Mouse (Mus musculus): ENCODE results near the gene B3galt1. TPM values are rescaled to one million over a fixed set of nuclear protein-coding genes. Genes with fewer than 3 reads are reported as not detected.

Gene B3galt1
- polyA plus RNA-seq, 1 experiment from 2014 or later: 0.61 TPM

GRCm38 (mm10) chr2:68021541-68022152 is 456.0 kb downstream of the B3galt1 start:
- no peak for ATAC-seq
- H3K4me2 ChIP-seq: no peak overlapping the region
- no peaks in the 10 kb centered on the region for H3K4me1 ChIP-seq
- WGBS (ENCODE audit: insufficient replicate concordance): 70% methylated on average over 6 of the region's 6 CpGs
- H3K27ac ChIP-seq: no peak overlapping the region
- H3K36me3 ChIP-seq: no peaks in the 10 kb centered on the region
- H3K9ac ChIP-seq: no peak overlapping the region
- H3K4me3 ChIP-seq: no peak overlapping the region
- no peaks in the 10 kb centered on the region for H3K9me3 ChIP-seq (replicated peaks)
- no peaks in the 10 kb centered on the region for H3K27me3 ChIP-seq (replicated peaks)

GRCm38 (mm10) chr2:68028811-68029210 is 463.1 kb downstream of the B3galt1 start:
- ATAC-seq: no peak
- Histone ChIP-seq H3K36me3 (no peaks in the 10 kb centered on the region), H3K9me3 (replicated peaks) (no peaks in the 10 kb centered on the region), H3K9ac (no peak overlapping the region), H3K27me3 (replicated peaks) (no peaks in the 10 kb centered on the region), H3K4me3 (no peak overlapping the region), H3K4me2 (no peak overlapping the region), H3K27ac (no peak overlapping the region), H3K4me1 (no peaks in the 10 kb centered on the region)
- WGBS (ENCODE audit: insufficient replicate concordance): 69% methylated on average over 2 of the region's 2 CpGs

GRCm38 (mm10) chr2:68034711-68035110 is 469.0 kb downstream of the B3galt1 start:
- Histone ChIP-seq H3K9me3 (replicated peaks) (no peaks in the 10 kb centered on the region), H3K36me3 (no peaks in the 10 kb centered on the region), H3K27ac (no peak overlapping the region), H3K4me1 (no peaks in the 10 kb centered on the region), H3K9ac (no peak overlapping the region), H3K4me3 (no peak overlapping the region), H3K4me2 (no peak overlapping the region), H3K27me3 (replicated peaks) (no peaks in the 10 kb centered on the region)
- ATAC-seq: no peak
- WGBS (ENCODE audit: insufficient replicate concordance): 61% methylated on average over 3 of the region's 3 CpGs

GRCm38 (mm10) chr2:68040752-68041151 is 475.1 kb downstream of the B3galt1 start:
- 66% methylated on average over 5 of the region's 5 CpGs for WGBS (ENCODE audit: insufficient replicate concordance)

GRCm38 (mm10) chr2:68052481-68052880 is 486.8 kb downstream of the B3galt1 start:
- Histone ChIP-seq H3K4me2 (no peak overlapping the region), H3K27me3 (replicated peaks) (no peaks in the 10 kb centered on the region), H3K9me3 (replicated peaks) (no peaks in the 10 kb centered on the region), H3K4me1 (no peaks in the 10 kb centered on the region), H3K9ac (no peak overlapping the region), H3K36me3 (no peaks in the 10 kb centered on the region), H3K27ac (no peak overlapping the region), H3K4me3 (no peak overlapping the region)
- ATAC-seq: no peak
- WGBS (ENCODE audit: insufficient replicate concordance): 63% methylated on average over 6 of the region's 6 CpGs

More at GRCm38 (mm10) chr2:68040752-68041151, 475.1 kb downstream of the B3galt1 start:
- H3K36me3 ChIP-seq: no peaks in the 10 kb centered on the region
- H3K9me3 ChIP-seq (replicated peaks): no peaks in the 10 kb centered on the region
- no peaks in the 10 kb centered on the region for H3K27me3 ChIP-seq (replicated peaks)
- H3K4me1 ChIP-seq: no peaks in the 10 kb centered on the region
- H3K4me2 ChIP-seq: no peak overlapping the region
- no peak overlapping the region for H3K27ac ChIP-seq
- ATAC-seq: no peak
- no peak overlapping the region for H3K9ac ChIP-seq
- no peak overlapping the region for H3K4me3 ChIP-seq

- Histone ChIP-seq H3K36me3 (no peaks in the 10 kb centered on the region), H3K4me3 (no peak overlapping the region), H3K27ac (no peak overlapping the region), H3K9ac (no peak overlapping the region), H3K4me1 (no peaks in the 10 kb centered on the region), H3K9me3 (replicated peaks) (no peaks in the 10 kb centered on the region), H3K27me3 (replicated peaks) (no peaks in the 10 kb centered on the region), H3K4me2 (no peak overlapping the region)
- 44% methylated on average over 3 of the region's 3 CpGs for WGBS (ENCODE audit: insufficient replicate concordance)
- no peak for ATAC-seq
These were observed 487.6 kb downstream of the B3galt1 start for GRCm38 (mm10) chr2:68053243-68053642.

- H3K9me3 ChIP-seq (replicated peaks): no peaks in the 10 kb centered on the region
- H3K4me3 ChIP-seq: no peak overlapping the region
- H3K36me3 ChIP-seq: no peaks in the 10 kb centered on the region
- no peak overlapping the region for H3K9ac ChIP-seq
- WGBS (ENCODE audit: insufficient replicate concordance): 64% methylated on average over 4 of the region's 4 CpGs
- no peaks in the 10 kb centered on the region for H3K4me1 ChIP-seq
- H3K27me3 ChIP-seq (replicated peaks): no peaks in the 10 kb centered on the region
- H3K27ac ChIP-seq: no peak overlapping the region
- ATAC-seq: no peak
- no peak overlapping the region for H3K4me2 ChIP-seq
These were observed 495.7 kb downstream of the B3galt1 start for GRCm38 (mm10) chr2:68061341-68061740.

- Histone ChIP-seq H3K4me1 (no peaks in the 10 kb centered on the region), H3K9ac (no peak overlapping the region), H3K27ac (no peak overlapping the region), H3K4me3 (no peak overlapping the region), H3K9me3 (replicated peaks) (no peaks in the 10 kb centered on the region), H3K27me3 (replicated peaks) (no peaks in the 10 kb centered on the region), H3K36me3 (no peaks in the 10 kb centered on the region), H3K4me2 (no peak overlapping the region)
- WGBS (ENCODE audit: insufficient replicate concordance): 69% methylated on average over 5 of the region's 5 CpGs
- ATAC-seq: no peak
These were observed 514.0 kb downstream of the B3galt1 start for GRCm38 (mm10) chr2:68079426-68080360.

- Histone ChIP-seq H3K27me3 (replicated peaks) (no peaks in the 10 kb centered on the region), H3K4me3 (no peak overlapping the region), H3K4me2 (no peak overlapping the region), H3K27ac (no peak overlapping the region), H3K9ac (no peak overlapping the region), H3K4me1 (no peaks in the 10 kb centered on the region), H3K36me3 (no peaks in the 10 kb centered on the region), H3K9me3 (replicated peaks) (no peaks in the 10 kb centered on the region)
- no peak for ATAC-seq
These were observed 515.2 kb downstream of the B3galt1 start for GRCm38 (mm10) chr2:68080872-68081280.

GRCm38 (mm10) chr2:68084483-68084882 is 518.8 kb downstream of the B3galt1 start:
- Histone ChIP-seq H3K36me3 (no peaks in the 10 kb centered on the region), H3K4me2 (no peak overlapping the region), H3K27me3 (replicated peaks) (no peaks in the 10 kb centered on the region), H3K27ac (no peak overlapping the region), H3K9me3 (replicated peaks) (no peaks in the 10 kb centered on the region), H3K4me1 (no peaks in the 10 kb centered on the region), H3K4me3 (no peak overlapping the region), H3K9ac (no peak overlapping the region)
- no peak for ATAC-seq
- WGBS (ENCODE audit: insufficient replicate concordance): 48% methylated on average over 1 of the region's 1 CpGs

GRCm38 (mm10) chr2:68086101-68086500 is 520.4 kb downstream of the B3galt1 start:
- ATAC-seq: no peak
- WGBS (ENCODE audit: insufficient replicate concordance): 52% methylated on average over 4 of the region's 4 CpGs
- Histone ChIP-seq H3K4me2 (no peak overlapping the region), H3K4me3 (no peak overlapping the region), H3K27me3 (replicated peaks) (no peaks in the 10 kb centered on the region), H3K9me3 (replicated peaks) (no peaks in the 10 kb centered on the region), H3K4me1 (no peaks in the 10 kb centered on the region), H3K9ac (no peak overlapping the region), H3K27ac (no peak overlapping the region), H3K36me3 (no peaks in the 10 kb centered on the region)

GRCm38 (mm10) chr2:68091559-68091958 is 525.9 kb downstream of the B3galt1 start:
- no peak for ATAC-seq
- Histone ChIP-seq H3K9me3 (replicated peaks) (no peaks in the 10 kb centered on the region), H3K4me1 (no peaks in the 10 kb centered on the region), H3K9ac (no peak overlapping the region), H3K27me3 (replicated peaks) (no peaks in the 10 kb centered on the region), H3K36me3 (no peaks in the 10 kb centered on the region), H3K27ac (no peak overlapping the region), H3K4me3 (no peak overlapping the region), H3K4me2 (no peak overlapping the region)
- WGBS (ENCODE audit: insufficient replicate concordance): 68% methylated on average over 2 of the region's 2 CpGs

Data from liver, embryonic 12.5 days (tissue).